ENCODE assay signal across 9 mouse cellular contexts in genomic region chr2:72157561-72157960, GRCm38 (mm10).
DNase-seq lines count a peak whose midpoint lies in the region; ATAC-seq lines count a peak whose summit lies in the region.
"Had no signal": no experiment of that assay in that cellular context is flagged by ENCODE, and none has a peak within 500 bp of the region (broad histone marks: within the 10 kb centered on the region; RNA-seq: fewer than 3 reads in every experiment).

No protein-coding gene starts in this region.

- 5% methylated on average over 9 of the region's 9 CpGs for WGBS in heart, embryonic 12.5 days
- WGBS in neural tube, embryonic 13.5 days = 40% methylated on average over 9 of the region's 9 CpGs
- WGBS in liver, embryonic 15.5 days (ENCODE audit: insufficient replicate concordance) = 8% methylated on average over 9 of the region's 9 CpGs
- WGBS in forebrain, embryonic 14.5 days = 33% methylated on average over 9 of the region's 9 CpGs

- peaks cover 34% of the 10 kb centered on the region for H3K4me1 ChIP-seq in heart, embryonic 12.5 days (replicated peaks)
- H3K4me1 ChIP-seq in neural tube, embryonic 13.5 days (replicated peaks) = peaks cover 33% of the 10 kb centered on the region
- peaks cover 5% of the 10 kb centered on the region for H3K4me1 ChIP-seq in liver, embryonic 15.5 days (replicated peaks)
- peaks cover 3% of the 10 kb centered on the region; the same call in 1 of the 2 replicates for H3K4me1 ChIP-seq in forebrain, embryonic 14.5 days (ENCODE audit: control insufficient read depth, insufficient read depth, low read length)

- no peak for DNase-seq in heart, postnatal 25 days (ENCODE audit: low spot score)
- no peak for DNase-seq in neural tube, embryonic 10.5 days (ENCODE audit: extremely low spot score, low spot score)
- peak; percentile 69 for DNase-seq in thymus, postnatal 4 days
- no peak for DNase-seq in layer of hippocampus, postnatal 14 days (ENCODE audit: low spot score in 2 of 2)
- no peak for DNase-seq in forebrain, embryonic 14.5 days (ENCODE audit: low spot score)

- no peaks in the 10 kb centered on the region for H3K9me3 ChIP-seq in heart, embryonic 12.5 days (replicated peaks)
- no peaks in the 10 kb centered on the region for H3K9me3 ChIP-seq in neural tube, embryonic 13.5 days
- H3K9me3 ChIP-seq in liver, embryonic 15.5 days (replicated peaks) = no peaks in the 10 kb centered on the region
- H3K9me3 ChIP-seq in forebrain, embryonic 14.5 days (replicated peaks; ENCODE audit: control insufficient read depth, low read length) = no peaks in the 10 kb centered on the region
- H3K9me3 ChIP-seq: stomach, embryonic 15.5 days had no signal

- no peaks in the 10 kb centered on the region for H3K27me3 ChIP-seq in heart, embryonic 12.5 days (replicated peaks)
- no peaks in the 10 kb centered on the region for H3K27me3 ChIP-seq in neural tube, embryonic 13.5 days
- no peaks in the 10 kb centered on the region for H3K27me3 ChIP-seq in liver, embryonic 15.5 days
- H3K27me3 ChIP-seq in forebrain, embryonic 14.5 days (replicated peaks; ENCODE audit: control insufficient read depth, insufficient read depth, low read length) = no peaks in the 10 kb centered on the region
- H3K27me3 ChIP-seq: stomach, embryonic 15.5 days had no signal

- H3K9ac ChIP-seq in heart, embryonic 12.5 days = no peak overlapping the region
- H3K9ac ChIP-seq in neural tube, embryonic 13.5 days = no peak overlapping the region
- H3K9ac ChIP-seq in liver, embryonic 15.5 days = no peak overlapping the region
- no peak overlapping the region for H3K9ac ChIP-seq in forebrain, embryonic 14.5 days (ENCODE audit: low read length)
- H3K9ac ChIP-seq: stomach, embryonic 15.5 days had no signal

- peak overlapping the region; percentile 8; the same call in 1 of the 2 replicates for H3K4me2 ChIP-seq in heart, embryonic 12.5 days
- H3K4me2 ChIP-seq in neural tube, embryonic 13.5 days = no peak overlapping the region
- H3K4me2 ChIP-seq in liver, embryonic 15.5 days = peak overlapping the region; percentile 30; the same call in 1 of the 2 replicates
- no peak overlapping the region for H3K4me2 ChIP-seq in forebrain, embryonic 14.5 days (ENCODE audit: low read length)
- H3K4me2 ChIP-seq: stomach, embryonic 15.5 days had no signal

- H3K36me3 ChIP-seq in heart, embryonic 12.5 days = no peaks in the 10 kb centered on the region
- no peaks in the 10 kb centered on the region for H3K36me3 ChIP-seq in neural tube, embryonic 13.5 days
- no peaks in the 10 kb centered on the region for H3K36me3 ChIP-seq in liver, embryonic 15.5 days (replicated peaks)
- H3K36me3 ChIP-seq in forebrain, embryonic 14.5 days (ENCODE audit: control insufficient read depth, insufficient read depth, low read length) = no peaks in the 10 kb centered on the region
- H3K36me3 ChIP-seq: stomach, embryonic 15.5 days had no signal

- intact Hi-C loops in heart, postnatal 25 days (cut with DNase I) = no loop called here

- H3K4me3 ChIP-seq in heart, embryonic 12.5 days = no peak overlapping the region
- no peak overlapping the region for H3K4me3 ChIP-seq in neural tube, embryonic 13.5 days
- no peak overlapping the region for H3K4me3 ChIP-seq in liver, embryonic 15.5 days (replicated peaks)
- no peak overlapping the region for H3K4me3 ChIP-seq in forebrain, embryonic 14.5 days (ENCODE audit: low read depth, low read length)
- H3K4me3 ChIP-seq: stomach, embryonic 15.5 days had no signal

- peak overlapping the region; percentile 36; the same call in 1 of the 2 replicates for H3K27ac ChIP-seq in heart, embryonic 12.5 days (ENCODE audit: poor library complexity, severe bottlenecking)
- peak overlapping the region; percentile 42; the same call in 1 of the 2 replicates for H3K27ac ChIP-seq in neural tube, embryonic 13.5 days (replicated peaks)
- no peak overlapping the region for H3K27ac ChIP-seq in liver, embryonic 15.5 days (replicated peaks)
- no peak overlapping the region for H3K27ac ChIP-seq in forebrain, embryonic 14.5 days (ENCODE audit: low read depth, low read length)
- H3K27ac ChIP-seq: stomach, embryonic 15.5 days had no signal

- 0 out of 2 replicates have a peak, but pooled peaks have one; percentile 33 for ATAC-seq in heart, embryonic 12.5 days (ENCODE audit: insufficient number of reproducible peaks, low FRiP score)
- ATAC-seq in neural tube, embryonic 13.5 days (ENCODE audit: low read depth) = peak; percentile 36; the same call in 1 of the 2 replicates
- peak; percentile 40; the same call in 1 of the 2 replicates for ATAC-seq in liver, embryonic 15.5 days (ENCODE audit: insufficient read depth)
- ATAC-seq in forebrain, embryonic 14.5 days = no peak

Comparison
In these comparisons a context has a peak if more than half of its experiments do, and no peak if none do; other contexts are left out.
1. H3K27ac ChIP-seq: peak in heart, embryonic 12.5 days (single experiment) and neural tube, embryonic 13.5 days (single experiment); none in liver, embryonic 15.5 days (single experiment) and forebrain, embryonic 14.5 days (single experiment).
2. H3K4me2 ChIP-seq: peak in heart, embryonic 12.5 days (single experiment) and liver, embryonic 15.5 days (single experiment); none in neural tube, embryonic 13.5 days (single experiment) and forebrain, embryonic 14.5 days (single experiment).